Mouse (Mus musculus): ENCODE results near the gene Ly75. TPM values are rescaled to one million over a fixed set of nuclear protein-coding genes. Genes with fewer than 3 reads are reported as not detected.
A peak's percentile ranks its signal among the peaks of the same experiment; 100 is the strongest.

Ly75 gene
- total and polyA plus RNA-seq, 3 experiments: 1.1 to 2.2 TPM; not detected in 1

- Histone ChIP-seq H3K4me3 (ENCODE audit: control insufficient read depth in 1 of 2, insufficient read depth in 1 of 2, low read depth in 2 of 2, low read length in 2 of 2) (no peak overlapping the region), H3K79me2 (ENCODE audit: control insufficient read depth, insufficient read depth, low read length, poor library complexity) (no peaks in the 10 kb centered on the region), H3K27ac (ENCODE audit: control insufficient read depth, low read depth, low read length) (no peak overlapping the region), H3K9me3 (replicated peaks; ENCODE audit: insufficient read depth, low read length) (no peaks in the 10 kb centered on the region), H3K36me3 (ENCODE audit: control insufficient read depth in 1 of 2, insufficient read depth in 2 of 2, low read length in 2 of 2) (peaks cover 0 to 14% of the 10 kb centered on the region in 2 experiments; a peak in 2 of 4 replicates), H3K27me3 (ENCODE audit: control insufficient read depth in 1 of 2, insufficient read depth in 2 of 2, low read length in 2 of 2) (no peaks in the 10 kb centered on the region), H3K4me1 (ENCODE audit: control insufficient read depth in 1 of 2, insufficient read depth in 2 of 2, low read length in 2 of 2) (peaks cover 4 to 28% of the 10 kb centered on the region in 2 experiments; a peak in 3 of 4 replicates), H3K9ac (ENCODE audit: control insufficient read depth, low read depth, low read length, poor library complexity, severe bottlenecking) (no peak overlapping the region)
- TF ChIP-seq KAT2A (conservative IDR thresholded peaks at IDR 0.05; ENCODE audit: low read depth, low read length) (no peak), HCFC1 (IDR thresholded peaks at IDR 0.05; ENCODE audit: low read depth, low read length) (no peak), RCOR1 (IDR thresholded peaks at IDR 0.05; ENCODE audit: low read depth, low read length) (peak; percentile 74), ETS1 (IDR thresholded peaks at IDR 0.05; ENCODE audit: low read depth, low read length) (0 out of 2 replicates have a peak, but pooled peaks have one; percentile 13), USF1 (IDR thresholded peaks at IDR 0.05; ENCODE audit: low read depth, low read length) (no peak), TCF12 (IDR thresholded peaks at IDR 0.05; ENCODE audit: low read depth, low read length) (peak; percentile 28; the same call in 1 of the 2 replicates), EP300 (IDR thresholded peaks at IDR 0.05; ENCODE audit: low read depth in 1 of 2, low read length in 2 of 2) (peak; percentile 27 to 43; a peak in 3 of 4 replicates), TBP (IDR thresholded peaks at IDR 0.05; ENCODE audit: low read depth, low read length) (no peak), GATA1 (IDR thresholded peaks at IDR 0.05; ENCODE audit: low read depth, low read length) (peak; percentile 56; the same call in 1 of the 2 replicates)
- DNase-seq (ENCODE audit: low read depth, low spot score): peak; percentile 24
Measured at GRCm38 (mm10) chr2:60386835-60387234, 3.7 kb upstream of the Ly75 start.

- no peaks in the 10 kb centered on the region for H3K27me3 ChIP-seq (ENCODE audit: control insufficient read depth in 1 of 2, insufficient read depth in 2 of 2, low read length in 2 of 2)
- peak overlapping the region in 1 of 2 experiments; percentile 45; a peak in 1 of 4 replicates for H3K4me3 ChIP-seq (ENCODE audit: control insufficient read depth in 1 of 2, insufficient read depth in 1 of 2, low read depth in 2 of 2, low read length in 2 of 2)
- no peak overlapping the region for H3K9ac ChIP-seq (ENCODE audit: control insufficient read depth, low read depth, low read length, poor library complexity, severe bottlenecking)
- no peaks in the 10 kb centered on the region for H3K9me3 ChIP-seq (replicated peaks; ENCODE audit: insufficient read depth, low read length)
- peaks cover 4 to 21% of the 10 kb centered on the region in 2 experiments; a peak in 3 of 4 replicates for H3K4me1 ChIP-seq (ENCODE audit: control insufficient read depth in 1 of 2, insufficient read depth in 2 of 2, low read length in 2 of 2)
- DNase-seq (ENCODE audit: low read depth, low spot score): peak; percentile 49
- H3K79me2 ChIP-seq (ENCODE audit: control insufficient read depth, insufficient read depth, low read length, poor library complexity): no peaks in the 10 kb centered on the region
- peaks cover 0 to 14% of the 10 kb centered on the region in 2 experiments; a peak in 2 of 4 replicates for H3K36me3 ChIP-seq (ENCODE audit: control insufficient read depth in 1 of 2, insufficient read depth in 2 of 2, low read length in 2 of 2)
- TF ChIP-seq RAD21 (IDR thresholded peaks at IDR 0.05; ENCODE audit: low read depth, low read length) (no peak), ZMIZ1 (IDR thresholded peaks at IDR 0.05; ENCODE audit: low read depth, low read length) (no peak), MYC (IDR thresholded peaks at IDR 0.05; ENCODE audit: low read depth, low read length) (no peak), MXI1 (IDR thresholded peaks at IDR 0.05; ENCODE audit: low read depth, low read length) (no peak), MAZ (IDR thresholded peaks at IDR 0.05; ENCODE audit: low read depth, low read length) (no peak), E2F4 (IDR thresholded peaks at IDR 0.05; ENCODE audit: borderline replicate concordance, low read depth, low read length) (no peak), SIN3A (IDR thresholded peaks at IDR 0.05; ENCODE audit: low read length) (no peak), EP300 (IDR thresholded peaks at IDR 0.05; ENCODE audit: low read depth in 1 of 2, low read length in 2 of 2) (no peak), MAX (IDR thresholded peaks at IDR 0.05; ENCODE audit: low read length) (no peak), USF2 (IDR thresholded peaks at IDR 0.05; ENCODE audit: borderline replicate concordance in 1 of 2, insufficient read depth in 1 of 2, low read depth in 1 of 2, low read length in 2 of 2) (no peak), NELFE (IDR thresholded peaks at IDR 0.05; ENCODE audit: low read depth, low read length) (no peak), POLR2AphosphoS5 (IDR thresholded peaks at IDR 0.05; ENCODE audit: borderline replicate concordance, low read depth, low read length) (no peak), MYB (IDR thresholded peaks at IDR 0.05; ENCODE audit: low read depth, low read length) (no peak), CHD2 (IDR thresholded peaks at IDR 0.05; ENCODE audit: low read length) (no peak), CTCF (IDR thresholded peaks at IDR 0.05 in 2 of 3, conservative IDR thresholded peaks at IDR 0.05 in 1 of 3; ENCODE audit: control insufficient read depth in 1 of 3, insufficient read depth in 1 of 3, low read depth in 2 of 3, low read length in 3 of 3, poor library complexity in 1 of 3, severe bottlenecking in 1 of 3) (no peak), USF1 (IDR thresholded peaks at IDR 0.05; ENCODE audit: low read depth, low read length) (no peak), ETS1 (IDR thresholded peaks at IDR 0.05; ENCODE audit: low read depth, low read length) (no peak), ZKSCAN1 (IDR thresholded peaks at IDR 0.05; ENCODE audit: low read depth, low read length) (no peak), POLR2A (IDR thresholded peaks at IDR 0.05; ENCODE audit: control insufficient read depth in 1 of 2, insufficient read depth in 1 of 2, low read depth in 1 of 2, low read length in 2 of 2, poor library complexity in 1 of 2) (no peak), MAFK (IDR thresholded peaks at IDR 0.05; ENCODE audit: borderline replicate concordance, low read depth, low read length) (no peak)
- no peak overlapping the region for H3K27ac ChIP-seq (ENCODE audit: control insufficient read depth, low read depth, low read length)
Measured at GRCm38 (mm10) chr2:60384763-60385085, 1.6 kb upstream of the Ly75 start.

All from MEL (cell line).